Mouse (Mus musculus): Measurements from ENCODE around the gene Fos. TPM values are rescaled to one million over a fixed set of nuclear protein-coding genes. Genes with fewer than 3 reads are reported as not detected.
A peak's percentile ranks its signal among the peaks of the same experiment; 100 is the strongest.

Fos gene
- total RNA-seq (2015; ENCODE audit: low replicate concordance) (40.3 and 41.9 TPM in 2 replicates), total RNA-seq (2017; ENCODE audit: low replicate concordance) (25.0 and 32.1 TPM in 2 replicates)

DNA sequence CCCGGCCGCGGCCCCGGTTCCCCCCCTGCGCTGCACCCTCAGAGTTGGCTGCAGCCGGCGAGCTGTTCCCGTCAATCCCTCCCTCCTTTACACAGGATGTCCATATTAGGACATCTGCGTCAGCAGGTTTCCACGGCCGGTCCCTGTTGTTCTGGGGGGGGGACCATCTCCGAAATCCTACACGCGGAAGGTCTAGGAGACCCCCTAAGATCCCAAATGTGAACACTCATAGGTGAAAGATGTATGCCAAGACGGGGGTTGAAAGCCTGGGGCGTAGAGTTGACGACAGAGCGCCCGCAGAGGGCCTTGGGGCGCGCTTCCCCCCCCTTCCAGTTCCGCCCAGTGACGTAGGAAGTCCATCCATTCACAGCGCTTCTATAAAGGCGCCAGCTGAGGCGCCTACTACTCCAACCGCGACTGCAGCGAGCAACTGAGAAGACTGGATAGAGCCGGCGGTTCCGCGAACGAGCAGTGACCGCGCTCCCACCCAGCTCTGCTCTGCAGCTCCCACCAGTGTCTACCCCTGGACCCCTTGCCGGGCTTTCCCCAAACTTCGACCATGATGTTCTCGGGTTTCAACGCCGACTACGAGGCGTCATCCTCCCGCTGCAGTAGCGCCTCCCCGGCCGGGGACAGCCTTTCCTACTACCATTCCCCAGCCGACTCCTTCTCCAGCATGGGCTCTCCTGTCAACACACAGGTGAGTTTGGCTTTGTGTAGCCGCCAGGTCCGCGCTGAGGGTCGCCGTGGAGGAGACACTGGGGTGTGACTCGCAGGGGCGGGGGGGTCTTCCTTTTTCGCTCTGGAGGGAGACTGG, at the start of gene Fos:
TSS of gene Fos (plus strand) at position 410 of the 817 bp plus-strand sequence.
- ATAC-seq (replicated peaks; ENCODE audit: low FRiP score, poor library complexity, severe bottlenecking): peak; percentile 82

DNA sequence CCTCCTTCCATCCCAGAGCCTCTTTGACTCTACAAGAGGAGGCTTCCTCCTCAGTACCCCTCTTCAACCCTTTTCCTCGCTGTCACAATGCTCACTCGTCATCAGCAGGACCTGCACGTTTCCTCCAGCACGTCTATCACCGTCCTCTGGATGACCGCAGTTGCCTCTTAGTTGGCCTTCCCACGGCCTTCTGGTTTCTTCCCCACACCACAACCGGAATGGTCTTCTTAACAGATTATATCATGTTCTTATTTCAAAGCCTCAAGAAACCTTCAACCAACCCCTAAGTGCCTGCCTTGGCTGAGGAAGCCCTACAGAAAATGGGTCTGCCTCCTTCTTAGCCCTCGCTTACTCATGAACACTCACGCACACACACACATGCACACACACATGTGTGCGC, 48.0 kb upstream of the Fos start:
- ATAC-seq (replicated peaks; ENCODE audit: low FRiP score, poor library complexity, severe bottlenecking): no peak

DNA sequence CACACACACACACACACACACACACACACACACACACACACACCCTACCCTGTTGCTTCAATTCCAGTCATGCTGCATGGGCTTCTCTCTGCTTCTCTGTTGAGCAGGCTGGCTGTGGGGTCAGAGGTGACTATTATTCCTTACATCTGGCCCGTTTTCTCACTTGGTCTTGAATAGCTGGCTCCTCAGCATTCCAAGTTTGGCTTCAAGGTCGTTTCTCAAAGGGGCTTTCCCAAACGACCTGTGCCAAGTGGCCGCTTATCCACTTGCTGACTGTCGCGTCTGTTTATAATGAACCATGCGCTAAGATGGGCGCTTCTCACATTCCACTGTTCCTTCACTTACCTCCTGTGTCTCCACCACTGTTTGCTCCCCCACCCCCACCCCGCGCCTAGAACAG, 47.6 kb upstream of the Fos start:
- ATAC-seq (replicated peaks; ENCODE audit: low FRiP score, poor library complexity, severe bottlenecking): no peak

GRCm38 (mm10) chr12:85427802-85428201, 45.9 kb upstream of the Fos start:
- no peak for ATAC-seq (replicated peaks; ENCODE audit: low FRiP score, poor library complexity, severe bottlenecking)

DNA sequence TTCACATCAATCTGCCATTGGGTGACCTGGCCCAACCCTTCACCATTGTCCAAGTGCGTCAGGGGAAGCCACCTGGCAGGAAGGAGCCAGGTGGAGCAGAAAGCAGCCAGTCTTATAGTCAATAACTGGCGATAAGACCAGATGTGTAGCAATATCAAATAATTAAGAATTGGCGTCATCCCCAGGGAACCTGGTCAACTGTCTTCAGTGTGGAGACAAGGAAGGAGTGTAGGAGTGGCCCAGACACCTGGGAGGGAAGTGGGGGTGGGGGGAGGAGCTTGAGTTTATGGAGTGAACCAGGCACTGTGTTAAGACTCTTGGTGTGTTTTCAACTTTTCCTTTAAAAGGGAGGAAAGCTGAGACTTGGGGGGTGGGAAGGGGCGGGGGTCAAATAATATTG, 43.7 kb upstream of the Fos start:
- no peak for ATAC-seq (replicated peaks; ENCODE audit: low FRiP score, poor library complexity, severe bottlenecking)

- no peak for ATAC-seq (replicated peaks; ENCODE audit: low FRiP score, poor library complexity, severe bottlenecking)
Observed at GRCm38 (mm10) chr12:85430434-85430833, 43.3 kb upstream of the Fos start.

- no peak for ATAC-seq (replicated peaks; ENCODE audit: low FRiP score, poor library complexity, severe bottlenecking)
Observed at GRCm38 (mm10) chr12:85433850-85434249, 39.8 kb upstream of the Fos start.

DNA sequence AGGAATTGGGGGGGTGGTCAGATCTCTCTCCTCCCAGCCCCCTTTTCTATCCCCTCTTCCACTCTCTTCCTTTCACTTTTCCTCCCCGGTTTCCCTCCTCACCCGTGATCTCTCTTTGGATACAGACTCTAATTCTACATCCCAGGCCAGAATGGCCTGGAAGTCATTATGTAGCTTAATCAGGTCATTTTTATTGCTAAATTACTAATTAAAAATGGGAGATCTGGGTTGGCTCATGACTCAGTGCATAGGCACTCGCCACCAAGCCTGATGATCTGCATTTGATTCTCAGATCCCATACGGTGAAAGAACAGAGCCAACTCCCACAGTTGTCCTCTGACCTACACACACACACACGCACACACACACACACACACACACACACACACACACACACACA, 39.2 kb upstream of the Fos start:
- ATAC-seq (replicated peaks; ENCODE audit: low FRiP score, poor library complexity, severe bottlenecking): no peak

DNA sequence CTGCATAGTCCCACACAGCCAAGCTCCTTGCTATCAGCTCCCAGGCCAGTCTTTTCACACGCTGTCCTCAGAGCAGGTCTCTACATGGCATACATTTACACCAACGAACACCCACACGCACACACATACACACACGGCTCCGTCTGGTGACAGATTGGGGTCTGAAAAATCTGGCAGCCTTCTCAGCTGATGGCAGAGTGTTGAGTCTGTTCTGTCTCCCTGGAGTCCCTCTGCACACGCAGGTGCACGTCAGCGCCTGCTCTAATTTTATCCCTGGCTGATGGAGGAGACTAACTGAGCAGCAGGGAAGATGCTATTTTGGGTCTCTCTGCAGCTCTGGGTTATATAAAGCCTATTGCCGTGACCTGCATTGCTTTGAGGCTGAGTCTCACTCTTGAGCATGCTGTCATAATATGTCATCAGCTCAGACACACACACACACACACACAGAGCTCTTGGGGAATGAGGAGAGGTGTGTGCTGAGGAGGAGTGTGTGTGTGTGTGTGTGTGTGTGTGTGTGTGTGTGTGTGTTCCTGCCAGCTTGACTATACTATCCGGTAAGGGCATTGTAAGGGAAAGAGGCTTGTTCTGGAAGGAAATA, 37.6 kb upstream of the Fos start:
- ATAC-seq (replicated peaks; ENCODE audit: low FRiP score, poor library complexity, severe bottlenecking): no peak

DNA sequence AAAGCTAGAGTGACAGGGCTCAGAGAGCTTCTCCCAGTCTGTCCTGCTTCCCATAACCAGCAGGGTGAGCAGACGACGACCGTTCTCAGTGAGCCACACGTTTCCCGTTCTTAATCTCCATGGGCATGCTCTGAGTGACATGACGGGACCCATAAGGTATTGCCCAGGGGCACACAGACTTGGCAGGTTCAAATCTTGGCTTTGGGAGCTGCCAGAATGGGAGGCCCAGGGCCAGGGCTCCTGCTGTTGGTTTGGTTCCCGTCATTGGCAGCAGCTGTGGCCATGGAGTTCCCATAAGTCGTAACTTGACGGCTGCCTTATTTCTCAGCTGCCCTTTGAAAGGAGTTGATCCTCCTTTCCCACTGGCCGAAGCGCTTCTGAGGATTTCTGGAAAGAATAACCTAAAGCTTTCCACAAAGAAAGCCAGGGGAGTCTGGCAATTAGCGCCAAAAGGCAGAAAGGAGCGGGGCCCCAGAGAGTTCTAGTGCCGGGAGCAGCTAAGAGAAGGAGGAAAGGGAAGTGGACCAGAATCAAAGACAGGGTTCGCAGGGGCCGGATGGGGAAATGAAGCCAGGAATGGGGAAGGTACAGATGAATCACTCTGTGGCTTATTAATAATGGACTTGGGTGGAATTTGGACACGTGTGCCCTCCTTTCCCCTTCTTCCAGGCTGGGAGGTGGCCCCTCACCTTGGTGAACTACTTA, 36.4 kb upstream of the Fos start:
- ATAC-seq (replicated peaks; ENCODE audit: low FRiP score, poor library complexity, severe bottlenecking): no peak

DNA sequence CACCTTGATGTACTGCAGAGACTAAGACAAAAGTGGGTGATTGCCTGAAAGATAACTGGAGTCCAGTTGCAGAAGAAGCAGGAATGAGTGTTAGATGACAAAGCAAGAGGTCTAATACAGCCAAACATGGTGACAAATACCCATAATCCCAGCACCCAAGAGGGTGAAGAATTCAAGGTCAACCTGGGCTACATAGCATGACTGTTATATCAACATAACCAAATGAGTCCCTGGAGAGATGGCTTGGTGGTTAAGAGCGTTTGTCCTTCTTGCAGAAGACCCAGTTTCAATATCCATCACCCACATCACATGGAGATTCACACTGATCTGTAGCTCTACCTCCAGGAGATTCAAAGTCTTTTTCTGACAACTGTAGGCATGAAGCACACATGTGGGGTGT, 30.2 kb upstream of the Fos start:
- no peak for ATAC-seq (replicated peaks; ENCODE audit: low FRiP score, poor library complexity, severe bottlenecking)

DNA sequence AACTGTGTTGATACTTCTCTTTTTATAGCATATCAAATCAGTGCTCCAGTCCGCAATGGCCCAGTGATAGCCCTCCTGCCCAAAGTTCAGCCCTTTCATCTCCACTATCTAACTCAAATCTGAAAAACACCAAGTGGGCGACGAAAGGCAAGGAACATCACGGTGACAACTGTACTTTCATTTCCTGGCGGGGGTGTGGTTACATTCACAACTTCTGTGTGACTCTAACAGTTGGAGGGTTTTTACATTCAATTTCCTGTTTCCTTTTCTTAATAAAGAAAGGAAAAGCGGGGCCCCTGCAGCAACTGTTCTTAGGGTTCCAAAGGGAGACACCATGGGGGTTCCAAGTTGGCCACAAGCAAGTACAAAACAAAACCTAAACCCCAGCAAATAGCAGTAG, 29.0 kb upstream of the Fos start:
- ATAC-seq (replicated peaks; ENCODE audit: low FRiP score, poor library complexity, severe bottlenecking): no peak

- ATAC-seq (replicated peaks; ENCODE audit: low FRiP score, poor library complexity, severe bottlenecking): no peak
Observed at GRCm38 (mm10) chr12:85447009-85447408, 26.7 kb upstream of the Fos start.

DNA sequence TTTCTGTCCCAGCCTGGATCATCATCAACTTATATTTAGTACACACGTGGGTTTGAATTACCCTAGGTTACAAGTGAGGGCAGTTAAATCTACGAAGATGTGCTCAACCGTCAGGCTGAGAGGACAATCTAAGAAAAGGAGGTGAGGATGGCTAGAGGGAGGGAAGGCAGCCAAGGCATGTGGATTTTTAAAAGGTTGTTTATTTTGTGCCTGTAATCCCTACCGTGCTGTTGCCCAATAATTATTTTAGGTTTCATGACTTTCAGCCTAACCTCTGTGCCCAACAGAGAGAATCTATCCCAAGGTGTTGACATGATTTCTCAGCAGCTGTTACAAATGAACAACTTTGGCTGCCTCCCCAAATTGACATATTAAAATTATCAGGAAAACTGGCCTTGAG, 26.2 kb upstream of the Fos start:
- no peak for ATAC-seq (replicated peaks; ENCODE audit: low FRiP score, poor library complexity, severe bottlenecking)

DNA sequence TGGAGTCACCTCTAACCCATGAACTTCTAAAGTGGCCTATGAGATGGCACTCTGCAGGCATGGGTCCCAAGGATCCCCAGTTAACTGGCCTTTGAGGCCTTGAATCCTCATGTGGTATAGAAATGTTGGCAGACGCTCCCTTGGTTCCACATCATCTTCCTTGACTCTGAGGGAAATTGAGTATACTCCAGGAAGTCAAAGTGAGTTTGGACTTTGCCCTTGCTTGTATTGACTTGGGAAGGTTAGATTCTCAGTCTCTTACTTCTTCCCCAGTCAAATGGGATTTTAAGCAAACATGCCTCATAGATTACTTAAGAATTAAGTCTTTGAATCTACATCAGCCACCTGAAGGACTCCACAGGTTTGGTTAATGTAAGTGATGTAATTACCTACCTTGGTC, 24.2 kb upstream of the Fos start:
- no peak for ATAC-seq (replicated peaks; ENCODE audit: low FRiP score, poor library complexity, severe bottlenecking)

- no peak for ATAC-seq (replicated peaks; ENCODE audit: low FRiP score, poor library complexity, severe bottlenecking)
Observed at GRCm38 (mm10) chr12:85451693-85452491, 21.8 kb upstream of the Fos start.

DNA sequence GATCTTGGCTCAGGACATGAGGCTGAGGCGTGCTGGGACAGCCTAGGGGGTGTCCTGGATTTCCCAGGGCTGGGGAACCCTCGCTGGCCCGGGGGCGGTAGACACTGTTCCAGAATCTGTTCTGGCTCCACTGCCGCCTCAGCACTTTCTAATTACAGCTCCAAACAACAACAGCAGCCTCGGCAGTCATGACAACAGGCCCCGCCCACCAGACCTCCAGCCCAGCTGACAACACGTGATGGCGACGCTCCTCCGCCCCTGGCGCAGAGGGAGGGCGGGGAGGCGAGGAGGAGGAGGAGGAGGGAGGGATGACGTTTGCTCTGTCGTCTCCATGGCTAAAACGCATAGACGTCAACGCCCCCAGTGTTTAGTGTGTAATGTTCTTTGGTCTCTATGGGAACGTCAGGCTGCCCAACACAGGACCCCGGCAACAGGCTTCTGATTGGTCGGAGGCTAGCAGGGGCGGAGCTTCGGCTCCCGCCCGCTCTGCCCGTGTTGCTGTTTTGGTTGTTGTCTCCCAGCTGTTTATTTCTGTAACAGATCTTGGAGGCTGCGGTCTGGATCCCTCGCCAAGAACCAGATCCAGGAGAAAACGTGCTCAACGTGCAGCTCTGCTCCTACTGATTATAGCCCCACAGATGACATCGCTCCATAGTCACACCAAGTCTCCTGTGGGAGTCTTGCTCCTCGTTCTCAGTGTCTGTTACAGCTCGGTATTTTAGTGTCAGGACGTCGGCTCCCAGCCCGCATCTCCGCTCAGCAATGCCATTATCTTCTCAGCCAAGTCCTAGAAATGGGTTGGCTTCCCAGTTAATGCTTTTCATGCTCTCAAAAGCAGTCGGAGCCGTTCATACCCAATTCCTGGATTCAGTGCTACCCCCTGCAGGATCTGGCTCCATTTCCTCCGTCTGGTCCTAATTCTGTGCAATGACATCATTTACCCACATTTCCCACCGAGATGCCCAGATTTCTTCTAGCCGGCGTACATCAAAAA, 18.3 kb upstream of the Fos start:
- peak; percentile 95 for ATAC-seq (replicated peaks; ENCODE audit: low FRiP score, poor library complexity, severe bottlenecking)

GRCm38 (mm10) chr12:85456276-85456675, 17.4 kb upstream of the Fos start:
- no peak for ATAC-seq (replicated peaks; ENCODE audit: low FRiP score, poor library complexity, severe bottlenecking)

GRCm38 (mm10) chr12:85456966-85457505, 16.7 kb upstream of the Fos start:
- ATAC-seq (replicated peaks; ENCODE audit: low FRiP score, poor library complexity, severe bottlenecking): no peak

All from erythroblast, adult 5-6 weeks (primary cell).